Mouse (Mus musculus) forebrain, embryonic 10.5 days (tissue): ENCODE results near the gene Cyp2j12. TPM values are rescaled to one million over a fixed set of nuclear protein-coding genes. Genes with fewer than 3 reads are reported as not detected.
"Not testable (repeated sequence)": the region's sequence is repeated elsewhere in the genome, so short reads cannot be mapped to it uniquely, and the experiment has no call there.

Experiments used
- DNase-seq: peaks from one replicate; pipeline ENCODE4 v3.0.0-alpha.2; 2017; ENCODE audit warnings: low spot score; ENCODE audit errors: extremely low spot score
- H3K27ac ChIP-seq: fragments of 300-500 bp; sonication (generic); 2 replicates; pipeline ENCODE4 v1.5.1; 2016; ENCODE audit warnings: mild to moderate bottlenecking
- H3K27me3 ChIP-seq: fragments of 300-500 bp; sonication (generic); 2 replicates; pipeline ENCODE4 v1.6.1; 2016; ENCODE audit warnings: mild to moderate bottlenecking; ENCODE audit not compliant: poor library complexity, severe bottlenecking
- H3K36me3 ChIP-seq: fragments of 300-500 bp; sonication (generic); replicated peaks from 2 replicates; pipeline ENCODE4 v1.6.1; 2016; ENCODE audit warnings: mild to moderate bottlenecking, moderate library complexity
- H3K4me1 ChIP-seq: fragments of 300-500 bp; sonication (generic); 2 replicates; pipeline ENCODE4 v1.6.1; 2016
- H3K4me3 ChIP-seq: fragments of 300-500 bp; sonication (generic); 2 replicates; pipeline ENCODE4 v1.5.1; 2016; ENCODE audit warnings: mild to moderate bottlenecking, moderate library complexity
- H3K9me3 ChIP-seq: fragments of 300-500 bp; sonication (generic); 2 replicates; pipeline ENCODE4 v1.6.1; 2016; ENCODE audit warnings: mild to moderate bottlenecking, moderate library complexity
- WGBS: fragments of 180-500 bp; shearing (Covaris S2); methylation state at CpG from one replicate; pipeline ENCODE4 v1.1.7; 2016; 5-methylcytosine and 5-hydroxymethylcytosine counted together
- polyA plus RNA-seq: library from polyadenylated mRNA; unstranded; fragments of >200 nt; fragmentation: Nextera tagmentation; extraction: Ambion mirVana; gene quantifications from 2 replicates; pipeline ENCODE4 v1.2.1, GENCODE M21; 2016

Gene Cyp2j12
- polyA plus RNA-seq, result not detected in 2 replicates

GRCm38 (mm10) chr4:96140732-96141467 lies at the start of gene Cyp2j12:
Cyp2j12 (minus strand) TSS chr4:96141152.
- Histone ChIP-seq H3K4me1 (peaks cover 14% of the 10 kb centered on the region), H3K4me3 (no peak within 1 kb of the TSS), H3K36me3 (no peaks in the 10 kb centered on the region), H3K27me3 (peaks cover 16% of the 10 kb centered on the region; the same call in 1 of the 2 replicates), H3K9me3 (no peaks in the 10 kb centered on the region), H3K27ac (no peak within 1 kb of the TSS)
- 72% methylated on average over 7 of the region's 7 CpGs for WGBS
- no peak for DNase-seq

- not testable (repeated sequence) for DNase-seq
- 94% methylated on average over 5 of the region's 5 CpGs for WGBS
These were observed 48.4 kb upstream of the Cyp2j12 start for GRCm38 (mm10) chr4:96189321-96189720.

GRCm38 (mm10) chr4:96188671-96189070 lies 47.7 kb upstream of the Cyp2j12 start:
- WGBS, result 85% methylated on average over 2 of the region's 2 CpGs

More at GRCm38 (mm10) chr4:96189321-96189720, 48.4 kb upstream of the Cyp2j12 start:
- not testable (repeated sequence) for H3K4me1 ChIP-seq, H3K27ac ChIP-seq, H3K9me3 ChIP-seq, H3K4me3 ChIP-seq, H3K27me3 ChIP-seq, H3K36me3 ChIP-seq

GRCm38 (mm10) chr4:96188146-96188545 lies 47.2 kb upstream of the Cyp2j12 start:
- not testable (repeated sequence) for H3K27me3 ChIP-seq, DNase-seq, H3K4me1 ChIP-seq, H3K4me3 ChIP-seq, H3K27ac ChIP-seq, H3K9me3 ChIP-seq, H3K36me3 ChIP-seq
- WGBS, result 92% methylated on average over 2 of the region's 2 CpGs

More at GRCm38 (mm10) chr4:96188671-96189070, 47.7 kb upstream of the Cyp2j12 start:
- not testable (repeated sequence) for DNase-seq, H3K27ac ChIP-seq, H3K27me3 ChIP-seq, H3K36me3 ChIP-seq, H3K9me3 ChIP-seq, H3K4me3 ChIP-seq, H3K4me1 ChIP-seq

GRCm38 (mm10) chr4:96184716-96185115 lies 43.8 kb upstream of the Cyp2j12 start:
- not testable (repeated sequence) for H3K27ac ChIP-seq, H3K4me1 ChIP-seq
- WGBS, result 77% methylated on average over 2 of the region's 2 CpGs

GRCm38 (mm10) chr4:96162839-96163238 lies 21.9 kb upstream of the Cyp2j12 start:
- H3K36me3 ChIP-seq, result no peaks in the 10 kb centered on the region
- no peak overlapping the region for H3K27ac ChIP-seq
- DNase-seq, result no peak
- 77% methylated on average over 1 of the region's 1 CpGs for WGBS
- H3K9me3 ChIP-seq, result no peaks in the 10 kb centered on the region
- H3K4me1 ChIP-seq, result no peaks in the 10 kb centered on the region
- H3K27me3 ChIP-seq, result no peaks in the 10 kb centered on the region
- H3K4me3 ChIP-seq, result no peak overlapping the region

More at GRCm38 (mm10) chr4:96184716-96185115, 43.8 kb upstream of the Cyp2j12 start:
- not testable (repeated sequence) for H3K9me3 ChIP-seq, DNase-seq, H3K4me3 ChIP-seq, H3K27me3 ChIP-seq, H3K36me3 ChIP-seq

GRCm38 (mm10) chr4:96161575-96161974 lies 20.6 kb upstream of the Cyp2j12 start:
- H3K36me3 ChIP-seq, result no peaks in the 10 kb centered on the region
- H3K4me1 ChIP-seq, result no peaks in the 10 kb centered on the region
- H3K9me3 ChIP-seq, result no peaks in the 10 kb centered on the region
- H3K27ac ChIP-seq, result no peak overlapping the region
- DNase-seq, result no peak
- H3K4me3 ChIP-seq, result no peak overlapping the region
- no peaks in the 10 kb centered on the region for H3K27me3 ChIP-seq
- 93% methylated on average over 1 of the region's 1 CpGs for WGBS

- 91% methylated on average over 1 of the region's 1 CpGs for WGBS
- Histone ChIP-seq H3K27ac (no peak overlapping the region), H3K27me3 (peaks cover 16% of the 10 kb centered on the region; the same call in 1 of the 2 replicates), H3K4me3 (no peak overlapping the region), H3K4me1 (peaks cover 14% of the 10 kb centered on the region), H3K9me3 (no peaks in the 10 kb centered on the region), H3K36me3 (no peaks in the 10 kb centered on the region)
- DNase-seq, result no peak
These were observed 1.7 kb downstream of the Cyp2j12 start for GRCm38 (mm10) chr4:96139226-96139625.

- Histone ChIP-seq H3K4me3 (no peak overlapping the region), H3K27me3 (peaks cover under 1% of the 10 kb centered on the region; the same call in 1 of the 2 replicates), H3K4me1 (no peaks in the 10 kb centered on the region), H3K36me3 (no peaks in the 10 kb centered on the region), H3K9me3 (no peaks in the 10 kb centered on the region), H3K27ac (no peak overlapping the region)
- 83% methylated on average over 3 of the region's 3 CpGs for WGBS
- no peak for DNase-seq
These were observed 6.7 kb downstream of the Cyp2j12 start for GRCm38 (mm10) chr4:96134246-96134645.

GRCm38 (mm10) chr4:96096841-96097240 lies 44.1 kb downstream of the Cyp2j12 start:
- Histone ChIP-seq H3K36me3 (no peaks in the 10 kb centered on the region), H3K27ac (no peak overlapping the region), H3K9me3 (no peaks in the 10 kb centered on the region), H3K4me1 (no peaks in the 10 kb centered on the region), H3K4me3 (no peak overlapping the region), H3K27me3 (no peaks in the 10 kb centered on the region)
- DNase-seq, result no peak
- WGBS, result 74% methylated on average over 2 of the region's 2 CpGs

GRCm38 (mm10) chr4:96091869-96092268 lies 49.1 kb downstream of the Cyp2j12 start:
- Histone ChIP-seq H3K4me1 (peaks cover 8% of the 10 kb centered on the region; the same call in 1 of the 2 replicates), H3K27ac (no peak overlapping the region), H3K9me3 (no peaks in the 10 kb centered on the region), H3K4me3 (no peak overlapping the region), H3K36me3 (no peaks in the 10 kb centered on the region), H3K27me3 (no peaks in the 10 kb centered on the region)
- DNase-seq, result no peak

GRCm38 (mm10) chr4:96089356-96090048 lies 51.5 kb downstream of the Cyp2j12 start:
- WGBS, result 58% methylated on average over 6 of the region's 6 CpGs
- not testable (repeated sequence) for H3K27me3 ChIP-seq, H3K36me3 ChIP-seq, H3K27ac ChIP-seq, DNase-seq, H3K9me3 ChIP-seq, H3K4me1 ChIP-seq, H3K4me3 ChIP-seq

- Histone ChIP-seq H3K9me3 (no peaks in the 10 kb centered on the region), H3K4me1 (peaks cover 18% of the 10 kb centered on the region), H3K27me3 (no peaks in the 10 kb centered on the region), H3K36me3 (no peaks in the 10 kb centered on the region), H3K4me3 (no peak overlapping the region), H3K27ac (no peak overlapping the region)
- DNase-seq, result no peak
These were observed 62.6 kb downstream of the Cyp2j12 start for GRCm38 (mm10) chr4:96078308-96078707.
